Mouse (Mus musculus): ENCODE data around the gene Bub1. TPM values are rescaled to one million over a fixed set of nuclear protein-coding genes. Genes with fewer than 3 reads are reported as not detected.

The Bub1 gene
- 1.6 TPM for polyA plus RNA-seq (2017; shearing (Covaris generic))

DNA sequence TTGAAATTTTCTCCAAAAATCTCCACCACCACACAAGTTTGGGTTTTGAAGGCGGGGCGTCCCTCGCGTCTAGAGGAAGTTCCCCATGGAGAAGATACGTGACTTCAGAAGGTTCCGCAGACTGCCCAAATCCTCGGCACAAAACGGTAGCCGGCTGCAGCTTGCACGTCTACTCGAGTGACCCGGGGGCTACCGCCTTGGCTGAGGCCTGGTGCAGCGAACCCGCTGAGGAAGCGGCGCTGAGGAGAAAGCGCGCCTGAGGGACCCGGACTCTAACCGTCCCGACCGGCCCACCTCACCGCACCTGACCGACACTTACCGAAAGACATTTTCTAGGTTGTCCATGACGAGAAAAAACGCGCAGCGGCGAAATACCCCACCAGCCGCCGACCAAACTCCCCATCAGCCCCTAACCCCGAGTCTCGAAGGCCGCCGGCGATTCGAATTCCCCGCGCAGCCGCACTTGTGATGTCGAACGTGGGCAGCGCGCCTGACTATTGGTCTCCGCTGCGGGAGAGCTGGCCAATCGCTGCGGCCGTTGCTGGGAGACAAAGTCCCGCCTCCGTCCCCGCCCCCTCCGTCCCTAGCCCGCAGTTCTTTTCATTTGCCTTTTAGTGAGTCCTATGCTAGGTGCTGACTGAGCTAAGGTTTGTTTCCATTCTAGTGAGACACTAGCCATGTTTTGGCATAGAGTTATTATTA, at the start of gene Bub1:
Gene Bub1, minus strand, starts transcription at position 465 of the 702 bp plus-strand sequence.

DNA sequence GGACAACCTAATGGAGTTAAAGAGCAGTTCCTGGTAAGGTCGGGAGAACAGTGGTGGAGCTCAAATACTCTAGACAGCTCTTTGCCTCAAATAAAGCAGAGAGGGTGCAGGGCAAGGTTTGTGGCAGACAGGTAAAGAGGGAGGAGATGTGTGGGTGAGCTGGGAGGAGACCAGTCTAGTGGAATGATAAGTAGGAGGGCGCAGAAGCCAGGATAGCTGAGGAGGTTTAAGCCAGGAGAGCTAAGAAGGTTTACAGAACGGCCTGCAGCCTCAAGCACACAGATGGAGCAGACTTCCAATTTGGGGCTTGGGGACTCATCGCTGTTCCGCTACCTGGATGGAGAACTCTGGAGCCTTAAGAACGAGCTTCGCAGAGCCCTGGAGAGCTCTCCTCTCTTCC, 6.9 kb upstream of the Bub1 start, which contains the start of gene Acoxl:
Gene Acoxl, plus strand, starts transcription at position 301 of the 400 bp plus-strand sequence.

DNA sequence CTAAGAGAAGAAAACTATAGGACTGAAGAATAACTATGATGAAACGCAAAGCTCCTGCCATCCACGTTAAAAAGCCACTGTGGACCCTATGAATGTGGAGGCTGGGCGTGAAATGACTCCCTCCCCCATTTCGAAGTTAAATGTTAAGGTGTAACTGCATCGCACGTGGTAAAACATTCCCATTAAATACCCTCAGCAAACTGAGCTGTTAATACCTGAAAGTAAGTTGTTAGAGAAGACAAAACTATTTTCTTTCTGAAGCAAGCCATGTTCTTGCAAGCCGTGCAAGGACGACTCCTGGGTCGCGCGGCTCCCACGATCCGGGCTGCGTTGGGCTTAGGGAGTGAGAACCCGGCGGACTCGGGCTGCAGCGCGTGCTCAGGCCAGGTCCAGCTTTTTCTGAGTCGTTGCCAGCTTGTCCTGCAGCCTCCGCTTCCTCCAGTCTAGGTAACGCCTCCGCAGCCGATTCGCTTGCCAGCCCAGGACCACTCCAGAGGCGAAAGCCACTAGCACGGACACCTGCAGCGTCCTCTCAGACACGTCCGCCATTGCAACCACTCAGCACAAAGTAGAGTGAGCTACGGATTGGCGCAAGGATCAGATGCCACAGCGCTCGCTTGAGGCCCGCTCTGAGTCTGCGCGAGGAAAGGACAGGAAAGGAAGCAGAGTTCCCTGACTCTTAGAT, 39.6 kb downstream of the Bub1 start, which contains the start of gene Mtln:
Gene Mtln, minus strand, starts transcription at position 570 of the 685 bp plus-strand sequence.

DNA sequence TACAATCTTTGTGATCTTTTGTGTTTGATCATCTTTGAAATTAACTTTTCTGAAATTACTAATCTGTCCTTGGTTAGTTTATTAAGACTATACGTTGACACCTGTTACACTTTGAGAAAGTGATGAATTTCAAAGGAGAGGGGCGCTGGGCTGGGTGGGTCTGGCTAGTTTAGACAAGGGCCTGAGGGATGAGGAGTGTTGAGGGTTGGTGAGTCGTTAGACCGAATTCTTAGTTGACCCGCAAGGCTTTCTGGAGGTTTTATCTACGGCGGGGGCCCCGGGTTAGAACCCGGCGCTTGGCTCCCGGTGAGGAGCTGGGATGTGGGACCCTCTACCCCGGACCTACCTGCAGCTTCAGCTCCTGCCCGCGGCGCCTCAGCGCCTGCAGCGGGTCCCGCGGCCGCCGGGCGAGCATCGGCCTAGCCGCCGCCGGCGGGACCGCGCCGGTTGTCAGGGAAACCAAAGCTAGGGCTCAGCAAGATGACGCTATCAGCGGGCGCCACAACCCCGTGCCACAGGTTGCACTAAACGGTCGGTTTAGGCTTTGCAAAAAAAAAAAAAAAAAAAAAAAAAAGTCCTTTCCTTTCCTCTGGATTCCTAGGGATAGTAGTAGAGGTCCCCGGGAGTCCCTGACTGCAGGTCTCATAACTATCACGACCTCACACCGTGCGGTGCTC, 43.1 kb downstream of the Bub1 start, which contains the start of gene Nphp1:
Gene Nphp1, minus strand, starts transcription at position 458 of the 677 bp plus-strand sequence.

Other genes with a start within 250 kb of the Bub1 start
- gene Zfp661, start 244.8 kb downstream of the Bub1 start, polyA plus RNA-seq (2017; shearing (Covaris generic)): 5.0 TPM
- 166 TPM for gene Mrps5, start 244.6 kb downstream of the Bub1 start, polyA plus RNA-seq (2017; shearing (Covaris generic))
- not detected for gene Mal, start 175.2 kb downstream of the Bub1 start, polyA plus RNA-seq (2017; shearing (Covaris generic))
- gene Mall, start 101.9 kb downstream of the Bub1 start, polyA plus RNA-seq (2017; shearing (Covaris generic)): not detected
- 0.17 TPM for gene Nphp1, start 43.0 kb downstream of the Bub1 start, polyA plus RNA-seq (2017; shearing (Covaris generic))
- 42.8 TPM for gene Mtln, start 39.4 kb downstream of the Bub1 start, polyA plus RNA-seq (2017; shearing (Covaris generic))
- gene Acoxl, start 7.0 kb upstream of the Bub1 start, polyA plus RNA-seq (2017; shearing (Covaris generic)): 1.9 TPM